Mouse (Mus musculus): ENCODE measurements around the gene Egfl8.

- no peak for TF ChIP-seq CTCF (IDR thresholded peaks at IDR 0.05; ENCODE audit: low read depth)
- TF ChIP-seq EP300 (IDR thresholded peaks at IDR 0.05; ENCODE audit: low read depth): no peak
Measured at GRCm38 (mm10) chr17:34646906-34647787, 31.4 kb upstream of the Egfl8 start, which contains the start of gene Atf6b.

Measured in liver, embryonic 14.5 days (tissue).